Mouse (Mus musculus) forebrain, embryonic 14.5 days (tissue): ENCODE measurements around the gene Cacna2d3. TPM values are rescaled to one million over a fixed set of nuclear protein-coding genes. Genes with fewer than 3 reads are reported as not detected.
A peak's percentile ranks its signal among the peaks of the same experiment; 100 is the strongest.

Experiments used
- ATAC-seq: fragments of 200-750 bp; cut with Nextera tagmentation; 2 replicates; pipeline ENCODE4 v1.8.0; 2017; ENCODE audit warnings: mild to moderate bottlenecking, moderate library complexity
- DNase-seq: peaks from one replicate; pipeline ENCODE4 v3.0.0-alpha.2; 2015; ENCODE audit warnings: low spot score
- H3K27ac ChIP-seq: fragments of 300-500 bp; sonication (generic); 2 replicates; pipeline ENCODE4 v1.5.1; 2014; ENCODE audit warnings: low read depth, mild to moderate bottlenecking, control low read depth, low read length, moderate library complexity
- H3K27me3 ChIP-seq: fragments of 300-500 bp; sonication (generic); replicated peaks from 2 replicates; pipeline ENCODE4 v1.6.1; 2014; ENCODE audit warnings: low read length, control low read depth, mixed read lengths; ENCODE audit not compliant: control insufficient read depth, insufficient read depth
- H3K36me3 ChIP-seq: fragments of 300-500 bp; sonication (generic); 2 replicates; pipeline ENCODE4 v1.6.1; 2014; ENCODE audit warnings: low read length, control low read depth; ENCODE audit not compliant: control insufficient read depth, insufficient read depth
- H3K4me1 ChIP-seq: fragments of 300-500 bp; sonication (generic); 2 replicates; pipeline ENCODE4 v1.6.1; 2014; ENCODE audit warnings: antibody characterized with exemption, low read length, control low read depth; ENCODE audit not compliant: control insufficient read depth, insufficient read depth
- H3K4me2 ChIP-seq: fragments of 300-500 bp; sonication (generic); 2 replicates; pipeline ENCODE4 v1.6.1; 2014; ENCODE audit warnings: mild to moderate bottlenecking, control low read depth, low read length
- H3K4me3 ChIP-seq: fragments of 300-500 bp; sonication (generic); 2 replicates; pipeline ENCODE4 v1.5.1; 2014; ENCODE audit warnings: low read depth, low read length, control low read depth
- H3K9ac ChIP-seq: fragments of 300-500 bp; sonication (generic); 2 replicates; pipeline ENCODE4 v1.6.1; 2014; ENCODE audit warnings: mild to moderate bottlenecking, low read length, control low read depth, moderate library complexity
- H3K9me3 ChIP-seq: fragments of 300-500 bp; sonication (generic); replicated peaks from 2 replicates; pipeline ENCODE4 v1.6.1; 2016; ENCODE audit warnings: low read length, control low read depth, mixed read lengths; ENCODE audit not compliant: control insufficient read depth
- WGBS: fragments of 180-500 bp; shearing (Covaris S2); extraction: QIAGEN DNeasy Blood & Tissue Kit; methylation state at CpG from one replicate; pipeline ENCODE4 v1.1.7; 2014; 5-methylcytosine and 5-hydroxymethylcytosine counted together
- polyA plus RNA-seq: library from polyadenylated mRNA; unstranded; fragments of >200 nt; fragmentation: Nextera tagmentation; extraction: Ambion mirVana; gene quantifications from 2 replicates; pipeline ENCODE4 v1.2.1, GENCODE M21; 2014

Gene Cacna2d3
- polyA plus RNA-seq, 1 experiment from 2014 or later: 14.5 TPM

- no peak overlapping the region for H3K4me2 ChIP-seq
- DNase-seq (no peak), ATAC-seq (no peak)
- no peaks in the 10 kb centered on the region for H3K27me3 ChIP-seq
- no peaks in the 10 kb centered on the region for H3K36me3 ChIP-seq
- H3K4me3 ChIP-seq: no peak overlapping the region
- 83% methylated on average over 9 of the region's 9 CpGs for WGBS
- H3K27ac ChIP-seq: no peak overlapping the region
- H3K9me3 ChIP-seq: no peaks in the 10 kb centered on the region
- no peaks in the 10 kb centered on the region for H3K4me1 ChIP-seq
- H3K9ac ChIP-seq: no peak overlapping the region
These were observed 397.8 kb downstream of the Cacna2d3 start for GRCm38 (mm10) chr14:29323718-29324429.

- no peaks in the 10 kb centered on the region for H3K4me1 ChIP-seq
- 67% methylated on average over 2 of the region's 2 CpGs for WGBS
These were observed 408.2 kb downstream of the Cacna2d3 start for GRCm38 (mm10) chr14:29313431-29313830.

GRCm38 (mm10) chr14:29305623-29306022, 416.0 kb downstream of the Cacna2d3 start:
- Histone ChIP-seq H3K27me3 (no peaks in the 10 kb centered on the region), H3K4me2 (no peak overlapping the region), H3K4me1 (no peaks in the 10 kb centered on the region), H3K36me3 (no peaks in the 10 kb centered on the region), H3K9ac (no peak overlapping the region), H3K27ac (no peak overlapping the region), H3K4me3 (no peak overlapping the region), H3K9me3 (no peaks in the 10 kb centered on the region)
- DNase-seq (peak; percentile 49), ATAC-seq (no peak; the same call in 1 of the 2 replicates)
- 67% methylated on average over 9 of the region's 9 CpGs for WGBS

More at GRCm38 (mm10) chr14:29313431-29313830, 408.2 kb downstream of the Cacna2d3 start:
- no peak overlapping the region for H3K9ac ChIP-seq
- no peak overlapping the region for H3K4me3 ChIP-seq
- ATAC-seq (no peak), DNase-seq (no peak)
- no peaks in the 10 kb centered on the region for H3K36me3 ChIP-seq
- H3K4me2 ChIP-seq: no peak overlapping the region
- no peaks in the 10 kb centered on the region for H3K27me3 ChIP-seq
- H3K9me3 ChIP-seq: no peaks in the 10 kb centered on the region
- no peak overlapping the region for H3K27ac ChIP-seq

- DNase-seq (peak; percentile 32), ATAC-seq (no peak)
- Histone ChIP-seq H3K4me2 (no peak overlapping the region), H3K27ac (no peak overlapping the region), H3K27me3 (no peaks in the 10 kb centered on the region), H3K4me1 (no peaks in the 10 kb centered on the region), H3K9me3 (no peaks in the 10 kb centered on the region), H3K4me3 (no peak overlapping the region), H3K36me3 (no peaks in the 10 kb centered on the region), H3K9ac (no peak overlapping the region)
- WGBS: 51% methylated on average over 2 of the region's 2 CpGs
These were observed 425.4 kb downstream of the Cacna2d3 start for GRCm38 (mm10) chr14:29296185-29296754.

- H3K9ac ChIP-seq: no peak overlapping the region
- no peaks in the 10 kb centered on the region for H3K27me3 ChIP-seq
- H3K4me1 ChIP-seq: no peaks in the 10 kb centered on the region
- no peak for ATAC-seq
- H3K9me3 ChIP-seq: no peaks in the 10 kb centered on the region
- H3K4me3 ChIP-seq: no peak overlapping the region
- WGBS: 86% methylated on average over 1 of the region's 1 CpGs
- no peaks in the 10 kb centered on the region for H3K36me3 ChIP-seq
- no peak overlapping the region for H3K27ac ChIP-seq
- no peak overlapping the region for H3K4me2 ChIP-seq
- no peak for DNase-seq
These were observed 442.8 kb downstream of the Cacna2d3 start for GRCm38 (mm10) chr14:29278901-29279300.

GRCm38 (mm10) chr14:29278401-29278800, 443.3 kb downstream of the Cacna2d3 start:
- ATAC-seq (no peak), DNase-seq (no peak)
- H3K27ac ChIP-seq: no peak overlapping the region
- no peaks in the 10 kb centered on the region for H3K9me3 ChIP-seq
- no peaks in the 10 kb centered on the region for H3K4me1 ChIP-seq
- WGBS: 85% methylated on average over 2 of the region's 2 CpGs
- H3K4me2 ChIP-seq: no peak overlapping the region
- H3K36me3 ChIP-seq: no peaks in the 10 kb centered on the region
- H3K9ac ChIP-seq: no peak overlapping the region
- no peak overlapping the region for H3K4me3 ChIP-seq
- no peaks in the 10 kb centered on the region for H3K27me3 ChIP-seq

GRCm38 (mm10) chr14:29277701-29278100, 444.0 kb downstream of the Cacna2d3 start:
- ATAC-seq (no peak), DNase-seq (no peak)
- no peak overlapping the region for H3K9ac ChIP-seq
- WGBS: 57% methylated on average over 2 of the region's 2 CpGs
- H3K4me1 ChIP-seq: no peaks in the 10 kb centered on the region
- H3K4me3 ChIP-seq: no peak overlapping the region
- H3K36me3 ChIP-seq: no peaks in the 10 kb centered on the region
- no peaks in the 10 kb centered on the region for H3K9me3 ChIP-seq
- H3K27ac ChIP-seq: no peak overlapping the region
- H3K27me3 ChIP-seq: no peaks in the 10 kb centered on the region
- no peak overlapping the region for H3K4me2 ChIP-seq

- H3K27ac ChIP-seq: no peak overlapping the region
- no peak overlapping the region for H3K9ac ChIP-seq
- H3K4me1 ChIP-seq: no peaks in the 10 kb centered on the region
- no peak overlapping the region for H3K4me3 ChIP-seq
- H3K4me2 ChIP-seq: no peak overlapping the region
- H3K36me3 ChIP-seq: no peaks in the 10 kb centered on the region
- no peak for ATAC-seq
- H3K9me3 ChIP-seq: no peaks in the 10 kb centered on the region
- no peak for DNase-seq
- H3K27me3 ChIP-seq: no peaks in the 10 kb centered on the region
These were observed 447.8 kb downstream of the Cacna2d3 start for GRCm38 (mm10) chr14:29273890-29274289.

- Histone ChIP-seq H3K4me3 (no peak overlapping the region), H3K36me3 (no peaks in the 10 kb centered on the region), H3K27me3 (no peaks in the 10 kb centered on the region; the same call in 1 of the 2 replicates), H3K9me3 (no peaks in the 10 kb centered on the region), H3K27ac (no peak overlapping the region), H3K4me2 (no peak overlapping the region), H3K9ac (no peak overlapping the region), H3K4me1 (no peaks in the 10 kb centered on the region)
- DNase-seq: no peak
- WGBS: 87% methylated on average over 5 of the region's 5 CpGs
- ATAC-seq: no peak
These were observed 451.1 kb downstream of the Cacna2d3 start for GRCm38 (mm10) chr14:29270541-29270940.
